ENCODE assay signal across 16 mouse cellular contexts in genomic region chr6:140297969-140298554, GRCm38 (mm10).
DNase-seq lines count a peak whose midpoint lies in the region; ATAC-seq and TF ChIP-seq lines count a peak whose summit lies in the region.
"Had no signal": no experiment of that assay in that cellular context is flagged by ENCODE, and none has a peak within 500 bp of the region (broad histone marks: within the 10 kb centered on the region; RNA-seq: fewer than 3 reads in every experiment).

No protein-coding gene starts in this region.

- no peaks in the 10 kb centered on the region for H3K36me3 ChIP-seq in heart, embryonic 10.5 days
- no peaks in the 10 kb centered on the region for H3K36me3 ChIP-seq in midbrain, embryonic 11.5 days (ENCODE audit: control insufficient read depth, insufficient read depth, low read length)
- no peaks in the 10 kb centered on the region for H3K36me3 ChIP-seq in midbrain, embryonic 10.5 days
- H3K36me3 ChIP-seq in stomach, postnatal 0 days (ENCODE audit: control insufficient read depth, insufficient read depth, low read length): no peaks in the 10 kb centered on the region
- H3K36me3 ChIP-seq: embryonic facial prominence, embryonic 12.5 days; heart, embryonic 15.5 days had no signal

- peaks cover 16% of the 10 kb centered on the region for H3K4me1 ChIP-seq in heart, embryonic 10.5 days
- H3K4me1 ChIP-seq in midbrain, embryonic 11.5 days (ENCODE audit: control insufficient read depth, insufficient read depth, low read length): no peaks in the 10 kb centered on the region
- peaks cover 16% of the 10 kb centered on the region; the same call in 1 of the 2 replicates for H3K4me1 ChIP-seq in midbrain, embryonic 10.5 days
- no peaks in the 10 kb centered on the region for H3K4me1 ChIP-seq in stomach, postnatal 0 days (replicated peaks; ENCODE audit: control insufficient read depth, insufficient read depth)
- H3K4me1 ChIP-seq: embryonic facial prominence, embryonic 12.5 days; megakaryocyte, embryonic 14.5 days had no signal

- no peak overlapping the region for H3K4me3 ChIP-seq in heart, embryonic 10.5 days
- H3K4me3 ChIP-seq in midbrain, embryonic 11.5 days (ENCODE audit: low read depth, low read length): no peak overlapping the region
- no peak overlapping the region for H3K4me3 ChIP-seq in midbrain, embryonic 10.5 days
- no peak overlapping the region for H3K4me3 ChIP-seq in stomach, postnatal 0 days (ENCODE audit: low read depth, low read length)
- H3K4me3 ChIP-seq: embryonic facial prominence, embryonic 12.5 days; heart, embryonic 15.5 days; megakaryocyte, embryonic 14.5 days had no signal

- H3K9ac ChIP-seq in midbrain, embryonic 11.5 days (ENCODE audit: low read length): no peak overlapping the region
- H3K9ac ChIP-seq in stomach, postnatal 0 days (ENCODE audit: low read length): no peak overlapping the region
- H3K9ac ChIP-seq: embryonic facial prominence, embryonic 12.5 days; heart, embryonic 15.5 days had no signal

- H3K4me2 ChIP-seq in midbrain, embryonic 11.5 days: no peak overlapping the region
- no peak overlapping the region for H3K4me2 ChIP-seq in stomach, postnatal 0 days (replicated peaks; ENCODE audit: low read depth)
- H3K4me2 ChIP-seq: embryonic facial prominence, embryonic 12.5 days; heart, embryonic 15.5 days had no signal

- no peak; the same call in 1 of the 2 replicates for TF ChIP-seq CTCF in stomach, postnatal 0 days (IDR thresholded peaks at IDR 0.05; ENCODE audit: low read depth)

- WGBS in heart, embryonic 10.5 days: 79% methylated on average over 14 of the region's 14 CpGs
- 78% methylated on average over 14 of the region's 14 CpGs for WGBS in midbrain, embryonic 11.5 days
- WGBS in midbrain, embryonic 10.5 days: 83% methylated on average over 14 of the region's 14 CpGs
- WGBS in stomach, postnatal 0 days: 50% methylated on average over 14 of the region's 14 CpGs

- H3K27ac ChIP-seq in heart, embryonic 10.5 days: no peak overlapping the region
- H3K27ac ChIP-seq in midbrain, embryonic 11.5 days (ENCODE audit: low read depth, low read length): no peak overlapping the region
- H3K27ac ChIP-seq in midbrain, embryonic 10.5 days (replicated peaks): no peak overlapping the region; the same call in 1 of the 2 replicates
- no peak overlapping the region for H3K27ac ChIP-seq in stomach, postnatal 0 days (replicated peaks)
- H3K27ac ChIP-seq: embryonic facial prominence, embryonic 12.5 days; heart, embryonic 15.5 days had no signal

- ATAC-seq in midbrain, embryonic 11.5 days (ENCODE audit: low FRiP score): peak; percentile 47; the same call in 1 of the 2 replicates
- peak; percentile 26; the same call in 1 of the 2 replicates for ATAC-seq in stomach, postnatal 0 days (ENCODE audit: low FRiP score, low TSS enrichment)

- DNase-seq in heart, adult 11 months: peak; percentile 92
- DNase-seq in heart, embryonic 10.5 days (ENCODE audit: low spot score): no peak
- DNase-seq in midbrain, embryonic 11.5 days (ENCODE audit: low spot score, missing footprints): peak; percentile 71
- DNase-seq in midbrain, embryonic 10.5 days (ENCODE audit: low spot score): no peak
- peak; percentile 52 for DNase-seq in lung, postnatal 10 days
- DNase-seq in stomach, postnatal 0 days (ENCODE audit: low spot score): no peak
- DNase-seq in thymus, postnatal 10 days (ENCODE audit: low spot score in 2 of 2): no peak
- DNase-seq in liver: no peak
- DNase-seq: adrenal gland, postnatal 25 days; cerebellum, adult 2 months; kidney, postnatal 14 days; right cerebral cortex, postnatal 4 days; thymus, postnatal 36 days had no signal

- no peaks in the 10 kb centered on the region for H3K9me3 ChIP-seq in heart, embryonic 10.5 days
- no peaks in the 10 kb centered on the region for H3K9me3 ChIP-seq in midbrain, embryonic 11.5 days (ENCODE audit: control insufficient read depth, low read length)
- no peaks in the 10 kb centered on the region for H3K9me3 ChIP-seq in midbrain, embryonic 10.5 days (replicated peaks)
- H3K9me3 ChIP-seq in stomach, postnatal 0 days (ENCODE audit: control insufficient read depth, low read length): no peaks in the 10 kb centered on the region
- H3K9me3 ChIP-seq: embryonic facial prominence, embryonic 12.5 days; heart, embryonic 15.5 days had no signal

- TF ChIP-seq EP300 in stomach, postnatal 0 days (optimal IDR thresholded peaks at IDR 0.05): no peak

- no peaks in the 10 kb centered on the region for H3K27me3 ChIP-seq in heart, embryonic 10.5 days (ENCODE audit: insufficient read depth, poor library complexity, severe bottlenecking)
- H3K27me3 ChIP-seq in midbrain, embryonic 11.5 days (ENCODE audit: control insufficient read depth, insufficient read depth, low read length): no peaks in the 10 kb centered on the region
- H3K27me3 ChIP-seq in midbrain, embryonic 10.5 days (ENCODE audit: low read depth, poor library complexity, severe bottlenecking): no peaks in the 10 kb centered on the region
- H3K27me3 ChIP-seq in stomach, postnatal 0 days (ENCODE audit: control insufficient read depth, insufficient read depth, low read length): no peaks in the 10 kb centered on the region
- H3K27me3 ChIP-seq: embryonic facial prominence, embryonic 12.5 days; heart, embryonic 15.5 days; megakaryocyte, embryonic 14.5 days had no signal

Comparison
In these comparisons a context has a peak if more than half of its experiments do, and no peak if none do; other contexts are left out.
1. DNase-seq: peak in heart, adult 11 months (single experiment), midbrain, embryonic 11.5 days (single experiment) and lung, postnatal 10 days (single experiment); none in heart, embryonic 10.5 days (single experiment), midbrain, embryonic 10.5 days (single experiment), stomach, postnatal 0 days (single experiment), thymus, postnatal 10 days (0 of 2) and liver (single experiment).